Mouse (Mus musculus): ENCODE results near the gene Olfr1309. TPM values are rescaled to one million over a fixed set of nuclear protein-coding genes. Genes with fewer than 3 reads are reported as not detected.
"Not testable (repeated sequence)": the region's sequence is repeated elsewhere in the genome, so short reads cannot be mapped to it uniquely, and the experiment has no call there.

The Olfr1309 gene
- not detected in 2 replicates for polyA plus RNA-seq (2016; fragmentation: Nextera tagmentation; extraction: Ambion mirVana)

DNA sequence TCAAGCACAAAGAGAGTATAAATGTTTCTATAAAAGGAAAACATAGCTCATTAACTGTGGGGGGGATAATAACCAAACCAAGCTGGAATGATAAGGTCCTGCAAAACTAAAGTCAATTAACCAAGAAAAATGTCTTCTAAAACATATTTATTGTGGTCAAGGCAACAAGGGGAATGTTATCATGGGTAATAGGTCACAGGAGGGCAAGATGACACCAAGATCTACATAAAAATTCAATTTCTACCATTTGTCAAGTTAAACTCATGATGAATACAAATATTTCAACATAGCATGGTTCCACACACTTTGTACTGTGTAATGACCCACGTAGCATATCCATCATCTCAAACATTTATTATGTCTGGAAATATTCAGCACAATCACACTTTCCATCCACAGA lies at the start of gene Olfr1309:
Gene Olfr1309 (minus strand): TSS at position 101 of the 400 bp plus-strand sequence.
- H3K36me3 ChIP-seq = no peaks in the 10 kb centered on the region
- H3K27me3 ChIP-seq (ENCODE audit: low read depth, poor library complexity, severe bottlenecking) = no peaks in the 10 kb centered on the region
- H3K27ac ChIP-seq (replicated peaks) = no peak within 1 kb of the TSS
- 90% methylated on average over 1 of the region's 1 CpGs for WGBS
- no peaks in the 10 kb centered on the region for H3K9me3 ChIP-seq (replicated peaks)
- H3K4me3 ChIP-seq = no peak within 1 kb of the TSS
- H3K4me1 ChIP-seq = no peaks in the 10 kb centered on the region
- no peak for DNase-seq (ENCODE audit: low spot score)

DNA sequence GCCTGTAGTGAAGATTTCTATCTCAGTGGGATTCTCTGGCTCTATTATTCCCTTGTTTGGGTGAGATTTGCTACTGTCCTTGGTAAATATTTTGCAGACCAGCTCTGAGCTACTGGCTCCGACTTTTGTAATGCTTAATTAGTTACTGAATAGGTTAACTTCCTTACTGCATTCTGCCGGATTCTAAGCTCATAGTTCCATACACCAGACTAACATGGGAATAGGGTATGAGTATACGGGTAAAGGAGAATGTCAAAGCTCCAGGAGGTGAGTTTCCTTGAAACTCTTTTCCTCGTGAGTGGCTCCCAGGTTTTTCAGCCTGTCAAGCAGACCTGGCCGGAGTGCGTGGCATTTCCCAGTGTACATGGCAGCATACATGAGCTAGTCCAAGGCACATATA lies 36.9 kb upstream of the Olfr1309 start:
- not testable (repeated sequence) for DNase-seq (ENCODE audit: low spot score); H3K27ac ChIP-seq (replicated peaks); H3K4me3 ChIP-seq; H3K9me3 ChIP-seq (replicated peaks); H3K27me3 ChIP-seq (ENCODE audit: low read depth, poor library complexity, severe bottlenecking); H3K4me1 ChIP-seq; H3K36me3 ChIP-seq
- WGBS = 56% methylated on average over 6 of the region's 6 CpGs

DNA sequence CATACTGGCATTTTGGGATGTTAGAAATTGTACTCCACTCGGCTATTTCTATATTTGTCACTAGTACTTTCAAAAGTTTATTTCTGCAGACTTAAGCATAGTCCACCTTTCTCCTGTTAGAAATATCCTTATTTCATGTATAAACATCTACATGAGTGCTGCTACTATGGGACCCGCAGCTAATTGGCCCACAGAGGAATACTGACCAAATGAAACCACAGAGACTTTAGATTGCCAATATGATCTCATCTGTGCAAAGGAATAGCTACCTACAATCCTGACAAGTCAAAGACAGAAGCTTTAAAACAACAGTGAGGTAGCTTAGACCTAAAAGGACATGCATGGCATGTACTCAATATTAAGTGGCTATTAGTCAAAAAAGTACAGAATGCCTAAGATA lies 34.2 kb upstream of the Olfr1309 start, which contains the start of gene Olfr1311:
Gene Olfr1311 (minus strand): TSS at position 101 of the 400 bp plus-strand sequence.
- WGBS = 92% methylated on average over 2 of the region's 2 CpGs
- Histone ChIP-seq H3K9me3 (replicated peaks) (no peaks in the 10 kb centered on the region), H3K4me1 (no peaks in the 10 kb centered on the region), H3K27ac (replicated peaks) (no peak within 1 kb of the TSS), H3K4me3 (no peak within 1 kb of the TSS), H3K36me3 (no peaks in the 10 kb centered on the region), H3K27me3 (ENCODE audit: low read depth, poor library complexity, severe bottlenecking) (no peaks in the 10 kb centered on the region)
- no peak for DNase-seq (ENCODE audit: low spot score)

DNA sequence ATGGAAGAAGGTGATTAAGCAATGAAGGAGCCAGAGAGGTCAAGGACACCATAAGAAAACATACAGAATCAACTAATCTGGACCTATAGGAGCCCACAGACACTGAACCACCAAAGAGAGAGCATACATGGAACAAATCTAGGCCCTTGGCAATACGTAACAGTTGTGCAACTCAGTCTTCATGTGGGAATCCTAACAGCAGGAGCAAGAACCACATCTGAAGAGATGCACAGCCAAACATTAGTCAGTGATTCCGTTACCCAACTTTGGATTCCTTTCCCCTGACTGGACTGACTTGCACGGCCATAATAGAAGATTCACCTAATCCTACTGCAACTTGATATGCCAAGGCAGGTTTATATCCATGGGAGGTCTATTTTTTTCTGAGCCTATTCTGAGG lies 24.8 kb upstream of the Olfr1309 start:
- no peaks in the 10 kb centered on the region for H3K9me3 ChIP-seq (replicated peaks)
- no peaks in the 10 kb centered on the region for H3K4me1 ChIP-seq
- H3K4me3 ChIP-seq = no peak overlapping the region
- 81% methylated on average over 3 of the region's 3 CpGs for WGBS
- H3K36me3 ChIP-seq = no peaks in the 10 kb centered on the region
- no peaks in the 10 kb centered on the region for H3K27me3 ChIP-seq (ENCODE audit: low read depth, poor library complexity, severe bottlenecking)
- no peak overlapping the region for H3K27ac ChIP-seq (replicated peaks)
- DNase-seq (ENCODE audit: low spot score) = no peak

DNA sequence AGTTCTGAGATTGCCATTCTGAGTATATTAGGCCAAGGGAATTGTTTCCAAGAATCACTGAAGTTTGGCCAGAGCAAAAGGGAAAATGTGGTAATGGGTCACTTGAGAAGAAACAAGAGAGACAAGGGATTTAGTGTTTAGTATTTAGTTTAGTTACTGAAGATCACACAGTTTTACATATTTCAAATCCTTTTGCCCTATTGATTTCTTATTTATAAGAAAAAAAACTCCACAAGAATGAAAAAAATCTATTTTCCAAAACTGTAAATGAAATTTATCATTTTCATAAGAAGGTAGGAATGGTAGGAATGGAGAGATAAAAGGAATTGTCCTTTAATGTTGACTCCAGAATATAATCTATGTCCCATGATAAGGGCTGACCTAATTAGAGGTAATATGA lies 22.5 kb upstream of the Olfr1309 start, which contains the start of gene Olfr1310:
Gene Olfr1310 (minus strand): TSS at position 101 of the 400 bp plus-strand sequence.
- no peak within 1 kb of the TSS for H3K27ac ChIP-seq (replicated peaks)
- H3K36me3 ChIP-seq = no peaks in the 10 kb centered on the region
- H3K4me1 ChIP-seq = no peaks in the 10 kb centered on the region
- H3K9me3 ChIP-seq (replicated peaks) = no peaks in the 10 kb centered on the region
- no peak for DNase-seq (ENCODE audit: low spot score)
- no peak within 1 kb of the TSS for H3K4me3 ChIP-seq
- H3K27me3 ChIP-seq (ENCODE audit: low read depth, poor library complexity, severe bottlenecking) = no peaks in the 10 kb centered on the region

DNA sequence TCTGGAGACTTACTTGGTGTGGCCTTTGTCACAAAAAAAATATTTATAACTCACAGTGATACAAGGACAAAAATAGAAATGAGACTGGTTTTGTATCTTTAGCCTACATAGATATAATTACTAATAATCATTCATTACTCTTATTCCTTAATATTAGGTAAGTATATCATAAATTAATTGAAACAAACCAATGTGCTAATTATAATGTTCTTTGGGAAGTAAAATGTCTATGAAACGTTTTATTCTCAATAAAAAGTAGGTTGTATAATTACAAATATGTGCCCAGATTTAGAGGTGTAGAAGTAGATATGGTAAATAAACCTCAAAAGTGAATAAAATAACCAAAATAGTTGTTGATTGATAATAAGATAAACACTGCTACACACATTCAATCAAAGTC lies 25.2 kb downstream of the Olfr1309 start, which contains the start of gene Olfr1308:
Gene Olfr1308 (minus strand): TSS at position 101 of the 400 bp plus-strand sequence.
- H3K9me3 ChIP-seq (replicated peaks) = no peaks in the 10 kb centered on the region
- no peaks in the 10 kb centered on the region for H3K36me3 ChIP-seq
- DNase-seq (ENCODE audit: low spot score) = no peak
- no peak within 1 kb of the TSS for H3K4me3 ChIP-seq
- H3K27ac ChIP-seq (replicated peaks) = no peak within 1 kb of the TSS
- H3K27me3 ChIP-seq (ENCODE audit: low read depth, poor library complexity, severe bottlenecking) = no peaks in the 10 kb centered on the region
- H3K4me1 ChIP-seq = no peaks in the 10 kb centered on the region
- 65% methylated on average over 1 of the region's 1 CpGs for WGBS

DNA sequence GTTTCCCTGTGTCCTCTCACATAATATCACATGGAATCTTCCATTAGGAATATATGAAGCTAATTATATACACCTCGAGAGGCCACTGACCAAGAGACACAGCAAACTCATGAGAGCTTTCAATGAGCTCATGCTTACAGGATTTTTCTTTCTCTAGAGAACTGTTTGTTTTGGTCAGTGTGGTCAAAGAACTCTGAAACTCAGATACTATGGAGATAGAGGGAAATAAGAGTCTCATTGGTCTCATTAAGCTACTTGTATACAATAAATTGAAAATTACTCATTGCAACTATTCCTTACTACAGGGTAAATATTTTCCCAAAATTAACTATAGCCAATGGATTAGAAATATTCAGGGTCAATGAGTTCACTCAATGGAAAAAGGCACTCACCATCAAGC lies 40.7 kb downstream of the Olfr1309 start, which contains the start of gene Olfr1307:
Gene Olfr1307 (minus strand): TSS at position 101 of the 400 bp plus-strand sequence.
- Histone ChIP-seq H3K9me3 (replicated peaks) (no peaks in the 10 kb centered on the region), H3K4me3 (no peak within 1 kb of the TSS), H3K4me1 (no peaks in the 10 kb centered on the region), H3K27ac (replicated peaks) (no peak within 1 kb of the TSS), H3K36me3 (no peaks in the 10 kb centered on the region), H3K27me3 (ENCODE audit: low read depth, poor library complexity, severe bottlenecking) (no peaks in the 10 kb centered on the region)
- WGBS = 79% methylated on average over 1 of the region's 1 CpGs
- DNase-seq (ENCODE audit: low spot score) = no peak

Other genes starting within 250 kb of the Olfr1309 start
- not detected in 2 replicates for gene Olfr1301, start 239.3 kb downstream of the Olfr1309 start, polyA plus RNA-seq (2016; fragmentation: Nextera tagmentation; extraction: Ambion mirVana)
- gene Olfr1302, start 212.9 kb downstream of the Olfr1309 start, polyA plus RNA-seq (2016; fragmentation: Nextera tagmentation; extraction: Ambion mirVana) = not detected in 2 replicates
- gene Olfr1303, start 169.9 kb downstream of the Olfr1309 start, polyA plus RNA-seq (2016; fragmentation: Nextera tagmentation; extraction: Ambion mirVana) = not detected in 2 replicates
- gene Olfr1305, start 113.1 kb downstream of the Olfr1309 start, polyA plus RNA-seq (2016; fragmentation: Nextera tagmentation; extraction: Ambion mirVana) = not detected in 2 replicates
- not detected in 2 replicates for gene Olfr1306, start 74.0 kb downstream of the Olfr1309 start, polyA plus RNA-seq (2016; fragmentation: Nextera tagmentation; extraction: Ambion mirVana)
- gene Olfr1307, start 40.8 kb downstream of the Olfr1309 start, polyA plus RNA-seq (2016; fragmentation: Nextera tagmentation; extraction: Ambion mirVana) = not detected in 2 replicates
- not detected in 2 replicates for gene Olfr1308, start 25.3 kb downstream of the Olfr1309 start, polyA plus RNA-seq (2016; fragmentation: Nextera tagmentation; extraction: Ambion mirVana)
- not detected in 2 replicates for gene Olfr1310, start 22.4 kb upstream of the Olfr1309 start, polyA plus RNA-seq (2016; fragmentation: Nextera tagmentation; extraction: Ambion mirVana)
- not detected in 2 replicates for gene Olfr1311, start 34.1 kb upstream of the Olfr1309 start, polyA plus RNA-seq (2016; fragmentation: Nextera tagmentation; extraction: Ambion mirVana)
- not detected in 2 replicates for gene Olfr1312, start 60.0 kb upstream of the Olfr1309 start, polyA plus RNA-seq (2016; fragmentation: Nextera tagmentation; extraction: Ambion mirVana)
- not detected in 2 replicates for gene Olfr1313, start 87.6 kb upstream of the Olfr1309 start, polyA plus RNA-seq (2016; fragmentation: Nextera tagmentation; extraction: Ambion mirVana)
- gene Olfr1314, start 106.5 kb upstream of the Olfr1309 start, polyA plus RNA-seq (2016; fragmentation: Nextera tagmentation; extraction: Ambion mirVana) = not detected in 2 replicates
- gene Olfr1315-ps1, start 125.2 kb upstream of the Olfr1309 start, polyA plus RNA-seq (2016; fragmentation: Nextera tagmentation; extraction: Ambion mirVana) = not detected in 2 replicates
- gene Olfr1316, start 144.7 kb upstream of the Olfr1309 start, polyA plus RNA-seq (2016; fragmentation: Nextera tagmentation; extraction: Ambion mirVana) = not detected in 2 replicates
- not detected in 2 replicates for gene Olfr1317, start 150.0 kb upstream of the Olfr1309 start, polyA plus RNA-seq (2016; fragmentation: Nextera tagmentation; extraction: Ambion mirVana)
- gene Olfr1318, start 163.9 kb upstream of the Olfr1309 start, polyA plus RNA-seq (2016; fragmentation: Nextera tagmentation; extraction: Ambion mirVana) = not detected in 2 replicates
- 11.4 and 13.7 TPM in 2 replicates for gene Lpcat4, start 249.2 kb upstream of the Olfr1309 start, polyA plus RNA-seq (2016; fragmentation: Nextera tagmentation; extraction: Ambion mirVana)